Mouse (Mus musculus) ovary, adult 18-20 months (tissue): ENCODE results near the gene Siae.

Experiments
- DNase-seq: peaks from one replicate; pipeline ENCODE4 v3.0.0; 2022; ENCODE audit warnings: low spot score, mixed read lengths

Siae gene

DNA sequence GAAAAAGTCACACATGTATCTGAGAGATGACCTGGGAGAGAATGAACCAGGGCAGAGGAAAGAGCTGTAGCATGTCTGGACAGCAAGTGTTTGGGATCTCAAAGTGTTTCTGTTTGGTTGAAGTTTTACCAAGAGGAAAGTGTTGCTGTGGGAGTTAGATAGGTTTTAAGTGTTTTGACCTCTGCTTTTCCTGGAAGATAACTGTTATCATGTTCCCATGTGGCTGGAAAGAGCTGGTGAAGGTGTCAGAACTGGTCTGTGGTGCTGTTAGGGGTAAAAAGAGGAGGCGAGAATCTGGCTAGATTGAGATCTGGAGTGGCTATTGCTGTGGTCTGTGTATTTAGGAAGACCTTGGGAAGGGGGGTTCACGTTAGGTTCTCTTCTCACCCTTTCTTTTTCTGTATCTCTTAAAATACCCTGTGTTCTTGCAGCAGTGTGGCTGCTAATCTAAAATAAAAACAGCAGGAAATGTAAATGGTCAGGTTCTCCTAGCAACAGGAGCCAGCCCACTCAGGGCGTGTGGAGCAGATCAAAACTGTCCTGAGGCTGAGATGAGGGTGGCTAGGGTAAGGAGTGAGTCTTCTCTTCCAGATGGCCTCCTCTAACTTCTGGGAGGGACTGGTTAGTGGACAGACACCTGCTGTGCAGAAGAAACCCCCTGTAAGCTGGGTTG lies 16.8 kb downstream of the Siae start:
- no peak for DNase-seq

- peak; percentile 47 for DNase-seq
Measured at GRCm38 (mm10) chr9:37576436-37576930, 21.0 kb downstream of the Siae start.

GRCm38 (mm10) chr9:37583594-37583993 lies 28.1 kb downstream of the Siae start:
- DNase-seq = no peak

GRCm38 (mm10) chr9:37586718-37587117 lies 31.2 kb downstream of the Siae start:
- DNase-seq = no peak

- no peak for DNase-seq
Measured at GRCm38 (mm10) chr9:37590381-37590780, 34.9 kb downstream of the Siae start.

GRCm38 (mm10) chr9:37592025-37592424 lies 36.5 kb downstream of the Siae start:
- DNase-seq = no peak

DNA sequence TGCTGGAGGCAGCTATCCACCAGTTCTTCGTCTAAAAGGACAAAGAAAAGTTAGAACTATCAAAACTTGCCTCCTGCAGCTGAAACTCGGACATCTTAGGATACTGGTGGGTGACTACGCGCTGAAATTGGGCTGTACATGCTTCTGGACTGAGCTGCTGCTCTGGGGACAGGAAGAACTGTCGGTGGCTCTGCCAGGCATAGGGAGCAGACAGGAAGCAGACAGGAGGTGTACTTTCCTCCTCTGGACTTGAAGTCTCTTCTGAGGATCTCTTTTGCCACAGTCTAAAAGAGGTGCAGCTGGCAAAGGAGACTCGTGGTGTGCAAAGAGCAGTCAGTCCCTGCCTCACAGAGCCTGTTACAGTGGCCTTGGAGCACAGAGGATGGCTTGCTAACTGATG lies 37.1 kb downstream of the Siae start:
- no peak for DNase-seq

DNA sequence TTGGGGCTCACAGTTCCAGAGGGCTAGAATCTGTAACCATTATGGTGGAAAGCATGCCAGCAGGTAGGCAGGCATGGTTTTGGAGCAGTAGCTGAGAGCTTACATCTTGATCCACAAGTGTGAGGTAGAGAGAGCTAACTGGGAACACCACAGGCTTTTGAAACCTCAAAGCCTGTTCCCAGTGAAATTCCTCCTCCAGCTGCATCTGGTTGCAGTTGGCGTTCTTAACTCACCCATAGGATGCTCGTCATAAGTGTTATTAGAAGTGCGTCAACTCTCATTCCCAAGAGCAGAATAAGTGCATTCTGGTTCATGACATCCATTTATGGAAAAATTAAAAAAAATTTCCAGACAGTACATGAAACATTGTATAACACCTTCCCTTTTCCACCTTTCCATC lies 38.2 kb downstream of the Siae start:
- DNase-seq = no peak

GRCm38 (mm10) chr9:37595570-37595969 lies 40.1 kb downstream of the Siae start:
- no peak for DNase-seq

- no peak for DNase-seq
Measured at GRCm38 (mm10) chr9:37598637-37599036, 43.1 kb downstream of the Siae start.

- no peak for DNase-seq
Measured at GRCm38 (mm10) chr9:37600538-37601205, 45.2 kb downstream of the Siae start.

DNA sequence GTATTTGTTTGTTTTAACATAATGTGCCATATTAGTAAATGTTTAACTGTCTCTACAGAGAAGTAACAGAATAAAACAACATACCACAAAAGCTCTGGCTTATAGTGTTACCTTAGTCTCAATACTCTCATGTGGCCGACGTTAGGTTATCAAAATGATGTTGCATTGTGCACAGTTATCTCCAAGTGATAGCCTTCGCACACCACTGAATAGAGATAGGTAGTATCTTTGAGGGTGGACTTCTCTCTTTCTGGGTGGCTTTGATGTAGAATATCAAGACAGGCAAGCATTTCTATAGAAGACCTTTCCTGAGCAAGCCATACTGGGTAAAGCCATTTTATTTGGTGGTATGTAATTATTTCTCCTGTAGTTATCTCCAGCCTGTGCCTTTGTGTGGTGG lies 49.6 kb downstream of the Siae start:
- DNase-seq = no peak

DNA sequence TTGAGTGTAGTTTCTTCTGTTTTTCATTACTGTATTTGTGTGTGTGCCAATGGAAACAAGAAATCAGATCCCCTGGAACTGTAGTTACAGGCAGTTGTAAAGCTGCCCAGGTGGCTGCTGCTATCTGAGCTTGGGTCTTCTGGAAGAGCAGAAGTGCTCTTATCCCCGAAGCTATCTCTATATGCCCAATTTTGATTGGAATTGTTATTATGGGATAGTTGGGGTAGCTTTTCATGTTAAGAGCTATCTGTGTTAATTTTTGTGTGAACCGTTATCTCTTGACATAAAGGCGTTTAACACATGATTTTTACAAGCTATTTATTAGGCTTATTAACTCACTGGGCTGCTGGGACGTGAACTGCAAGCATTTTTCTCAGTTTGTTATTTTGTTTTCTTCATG lies 54.1 kb downstream of the Siae start:
- DNase-seq = no peak

GRCm38 (mm10) chr9:37613182-37613910 lies 57.8 kb downstream of the Siae start, which contains the start of gene Spa17:
Gene Spa17, minus strand, starts transcription at chr9:37613722.
- peak; percentile 87 for DNase-seq

DNA sequence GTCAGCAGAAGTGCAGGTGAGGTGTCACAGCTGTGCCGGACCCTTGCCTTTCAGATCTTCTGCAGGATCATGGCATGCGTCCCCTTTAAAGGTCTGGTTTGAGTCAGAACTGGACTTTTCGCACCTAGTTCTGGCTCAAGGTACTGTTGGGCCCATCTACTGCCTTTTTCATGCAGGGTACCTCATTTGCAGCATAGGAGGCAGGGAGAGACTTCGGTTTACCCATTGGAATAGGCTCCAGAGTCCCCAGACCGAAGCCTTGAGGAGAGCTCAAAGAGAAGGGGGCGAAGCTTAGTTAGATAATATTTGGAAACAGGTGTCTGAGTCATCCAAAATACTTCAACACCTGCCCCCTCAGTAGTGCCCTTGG lies 58.4 kb downstream of the Siae start:
- DNase-seq = no peak

DNA sequence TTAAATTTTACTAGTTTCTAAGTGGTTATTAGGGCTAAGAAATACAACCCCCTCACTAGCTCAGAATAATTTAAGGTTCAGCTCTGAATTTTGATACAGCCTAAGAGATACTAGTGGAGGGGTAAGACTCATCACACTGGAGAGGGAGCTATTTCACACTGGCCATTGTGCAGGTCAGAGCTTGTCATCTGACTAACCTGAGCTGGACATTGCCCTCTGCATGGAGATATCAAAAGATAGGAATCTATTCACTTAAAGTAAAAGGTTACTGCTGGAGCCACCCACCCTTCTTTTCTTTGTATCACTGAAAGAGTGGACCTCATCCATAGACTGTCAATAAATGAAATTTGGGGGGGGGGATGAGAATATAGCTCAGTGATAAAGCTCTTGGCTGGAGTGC lies 58.8 kb downstream of the Siae start:
- no peak for DNase-seq

DNA sequence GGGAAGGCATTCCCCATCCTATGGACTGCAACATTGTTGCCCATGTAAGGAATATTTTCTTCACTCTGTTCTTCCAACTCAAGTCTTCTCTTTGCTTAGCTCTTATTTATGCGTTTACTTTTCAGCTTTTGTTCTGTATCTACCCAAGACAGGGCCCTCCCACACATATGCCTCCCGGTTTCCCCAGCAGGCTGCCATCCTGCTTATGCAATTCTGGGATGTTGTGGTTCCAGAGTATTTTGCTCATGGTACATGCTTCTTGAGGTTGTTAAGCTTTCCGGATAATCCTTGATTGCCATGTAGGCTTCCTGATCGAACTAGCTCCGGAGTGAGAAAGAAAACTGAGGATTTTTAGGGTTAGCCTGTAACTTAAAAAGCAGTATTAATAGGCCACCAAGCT lies 59.7 kb downstream of the Siae start:
- no peak for DNase-seq

DNA sequence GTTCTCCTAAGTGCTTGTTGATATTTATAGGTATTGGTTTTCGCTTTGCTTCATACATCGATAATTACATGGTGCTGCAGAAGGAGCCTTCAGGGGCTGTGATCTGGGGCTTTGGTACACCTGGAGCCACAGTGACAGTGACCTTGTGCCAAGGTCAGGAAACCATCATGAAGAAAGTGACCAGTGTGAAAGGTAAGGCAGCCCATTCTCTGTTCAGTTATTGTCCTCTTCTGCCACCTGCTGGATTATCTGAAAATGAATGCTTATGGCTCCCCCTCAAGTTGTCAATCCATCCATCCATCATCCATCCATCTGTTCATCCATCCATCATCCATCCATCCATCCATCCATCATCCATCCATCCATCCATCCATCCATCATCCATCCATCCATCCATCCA lies 61.3 kb downstream of the Siae start:
- no peak for DNase-seq

GRCm38 (mm10) chr9:37621290-37621689 lies 65.8 kb downstream of the Siae start:
- no peak for DNase-seq

- DNase-seq = no peak
Measured at GRCm38 (mm10) chr9:37623981-37624380, 68.5 kb downstream of the Siae start.

DNA sequence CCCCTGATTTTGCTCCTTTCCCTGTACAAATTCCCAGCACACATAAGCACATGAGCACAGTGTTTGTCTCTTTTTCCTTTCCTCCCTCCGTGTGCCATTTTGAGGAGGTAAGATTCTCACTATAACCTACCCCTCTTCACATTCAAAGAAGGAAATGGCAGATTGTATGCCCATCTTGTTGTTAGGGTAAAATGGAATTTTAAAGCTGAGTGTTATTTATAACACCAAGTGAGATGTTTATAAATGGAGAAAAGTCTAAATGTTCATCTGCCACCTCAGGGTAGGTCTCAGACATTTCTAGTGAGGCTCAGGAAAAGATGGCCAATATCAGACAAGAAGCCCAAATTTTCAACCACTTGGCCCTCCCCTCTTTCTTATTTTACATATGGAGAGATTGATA lies 69.0 kb downstream of the Siae start:
- DNase-seq = no peak

DNA sequence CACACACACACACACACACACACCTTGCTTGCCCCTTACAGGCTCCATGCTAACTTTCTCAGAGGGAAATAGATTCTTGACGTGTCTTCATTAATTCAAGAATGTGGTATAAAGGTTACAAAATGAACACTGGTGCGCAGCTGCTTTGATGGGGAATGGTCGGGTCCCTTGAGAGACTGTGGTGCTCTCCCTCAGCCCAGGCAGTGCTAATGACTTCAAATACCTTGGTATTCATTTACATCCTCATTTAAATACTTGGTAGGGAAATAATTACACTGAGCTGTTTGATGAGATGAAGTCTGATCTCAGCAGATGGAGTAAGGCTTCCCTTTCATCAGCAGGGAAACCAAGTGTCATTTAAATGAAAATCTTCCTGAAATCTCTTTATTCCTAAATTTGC lies 69.6 kb downstream of the Siae start:
- DNase-seq = no peak

DNA sequence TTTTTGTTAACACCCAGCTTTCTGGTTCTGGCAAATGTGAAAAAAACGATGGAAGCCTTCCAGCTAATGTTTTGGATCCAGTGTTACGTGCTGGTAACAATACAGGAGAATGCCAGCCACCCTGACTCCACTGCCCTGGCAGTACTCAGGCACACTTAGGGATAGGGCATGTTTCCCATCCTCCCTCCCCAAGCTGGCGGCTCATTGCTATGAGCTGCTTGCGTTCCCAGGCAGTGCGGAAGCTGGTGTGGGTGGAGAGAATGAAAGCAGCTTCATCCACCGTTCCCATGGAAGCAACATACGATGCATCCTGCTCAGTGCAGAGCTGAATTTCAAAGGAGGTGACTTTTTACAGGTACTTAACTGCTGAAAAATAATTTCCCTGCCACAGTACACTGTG lies 70.1 kb downstream of the Siae start:
- DNase-seq = no peak
